Mouse (Mus musculus) ZHBTc4 (cell line): ENCODE measurements around the gene Cyp4f40.
"Not testable (repeated sequence)": the region's sequence is repeated elsewhere in the genome, so short reads cannot be mapped to it uniquely, and the experiment has no call there.

Experiments used
- DNase-seq: peaks from one replicate; pipeline ENCODE4 v3.0.0-alpha.2; 2011; ENCODE audit warnings: low read depth, low spot score

Gene Cyp4f40

DNA sequence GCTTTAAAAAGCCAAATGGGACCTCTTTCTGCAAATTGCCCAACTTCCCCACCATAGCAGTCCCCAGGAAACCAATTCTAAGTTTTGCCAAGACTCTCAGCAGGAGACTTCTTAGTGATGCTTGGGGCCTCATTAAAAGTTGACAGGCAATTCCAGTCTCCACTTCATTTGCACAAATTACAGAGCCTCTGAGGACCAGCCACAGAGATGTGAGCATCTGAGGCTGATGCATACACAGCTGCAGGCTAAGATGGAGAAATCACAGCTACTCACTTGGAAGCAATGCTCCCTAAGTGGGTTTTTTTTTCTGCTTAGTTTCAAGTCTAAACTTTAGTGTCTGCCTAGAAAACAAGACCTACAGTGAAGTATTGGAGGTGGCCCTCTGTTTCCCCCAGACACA, 51.8 kb downstream of the Cyp4f40 start:
- not testable (repeated sequence) for DNase-seq

DNA sequence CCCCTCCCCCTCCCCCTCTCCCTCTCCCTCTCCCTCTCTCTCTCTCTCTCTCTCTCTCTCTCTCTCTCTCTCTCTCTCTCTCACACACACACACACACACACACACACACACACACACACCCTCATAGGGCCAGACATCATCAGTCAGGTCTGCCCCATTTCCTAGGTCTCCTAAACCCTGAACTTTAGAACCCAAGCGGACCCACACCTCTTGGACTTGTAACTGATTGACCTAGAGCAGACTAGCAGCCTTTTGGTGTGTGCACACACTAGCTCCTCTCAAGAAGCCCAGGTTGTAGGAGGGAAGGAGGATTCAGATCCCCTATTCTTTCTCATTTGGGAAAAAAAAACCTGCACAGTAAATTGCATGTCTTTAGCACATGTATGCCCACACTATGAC, 63.5 kb downstream of the Cyp4f40 start:
- not testable (repeated sequence) for DNase-seq

DNA sequence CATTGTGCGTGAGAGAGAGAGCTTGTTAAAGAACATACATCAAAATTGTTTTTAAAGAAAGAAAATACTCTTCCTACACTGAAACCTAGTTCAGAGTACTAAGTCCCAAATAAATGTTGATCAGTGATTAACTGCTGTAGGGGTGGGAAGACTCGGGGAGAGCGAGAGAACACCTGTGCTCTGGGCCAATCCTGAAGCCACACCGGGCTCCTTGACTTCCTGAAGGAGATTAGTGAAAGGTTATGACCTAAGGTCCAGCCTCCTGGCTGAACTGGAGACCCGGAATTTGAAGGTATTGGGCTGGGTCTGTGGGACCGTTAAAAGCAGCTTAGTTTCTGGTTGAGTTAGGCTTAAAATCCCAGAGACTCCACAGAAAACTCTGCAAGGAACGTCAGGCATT, 64.1 kb downstream of the Cyp4f40 start:
- DNase-seq, result no peak

DNA sequence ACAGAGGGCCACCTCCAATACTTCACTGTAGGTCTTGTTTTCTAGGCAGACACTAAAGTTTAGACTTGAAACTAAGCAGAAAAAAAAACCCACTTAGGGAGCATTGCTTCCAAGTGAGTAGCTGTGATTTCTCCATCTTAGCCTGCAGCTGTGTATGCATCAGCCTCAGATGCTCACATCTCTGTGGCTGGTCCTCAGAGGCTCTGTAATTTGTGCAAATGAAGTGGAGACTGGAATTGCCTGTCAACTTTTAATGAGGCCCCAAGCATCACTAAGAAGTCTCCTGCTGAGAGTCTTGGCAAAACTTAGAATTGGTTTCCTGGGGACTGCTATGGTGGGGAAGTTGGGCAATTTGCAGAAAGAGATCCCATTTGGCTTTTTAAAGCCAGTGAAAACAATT, 67.7 kb downstream of the Cyp4f40 start:
- not testable (repeated sequence) for DNase-seq
